Mouse (Mus musculus) heart, embryonic 11.5 days (tissue): ENCODE data around the gene Tekt1. TPM values are rescaled to one million over a fixed set of nuclear protein-coding genes. Genes with fewer than 3 reads are reported as not detected.

ENCODE experiments used
- ATAC-seq: fragments of 200-750 bp; cut with Nextera tagmentation; replicated peaks from 2 replicates; pipeline ENCODE4 v1.8.0; 2017; ENCODE audit warnings: moderate library complexity; ENCODE audit not compliant: insufficient number of reproducible peaks, low FRiP score, low TSS enrichment
- H3K27ac ChIP-seq: fragments of 300-500 bp; sonication (generic); 2 replicates; pipeline ENCODE4 v1.5.1; 2014; ENCODE audit warnings: mild to moderate bottlenecking, low read depth, low read length
- H3K27me3 ChIP-seq: fragments of 300-500 bp; sonication (generic); 2 replicates; pipeline ENCODE4 v1.6.1; 2014; ENCODE audit warnings: mild to moderate bottlenecking, low read length, mixed read lengths; ENCODE audit not compliant: control insufficient read depth, insufficient read depth
- H3K36me3 ChIP-seq: fragments of 300-500 bp; sonication (generic); 2 replicates; pipeline ENCODE4 v1.6.1; 2014; ENCODE audit warnings: mild to moderate bottlenecking, low read length, moderate library complexity, mixed read lengths; ENCODE audit not compliant: control insufficient read depth, insufficient read depth
- H3K4me1 ChIP-seq: fragments of 300-500 bp; sonication (generic); 2 replicates; pipeline ENCODE4 v1.6.1; 2014; ENCODE audit warnings: low read length; ENCODE audit not compliant: control insufficient read depth, insufficient read depth
- H3K4me2 ChIP-seq: fragments of 300-500 bp; sonication (generic); 2 replicates; pipeline ENCODE4 v1.6.1; 2014; ENCODE audit warnings: mild to moderate bottlenecking, moderate library complexity
- H3K4me3 ChIP-seq: fragments of 300-500 bp; sonication (generic); 2 replicates; pipeline ENCODE4 v1.5.1; 2014; ENCODE audit warnings: low read depth, low read length
- H3K9ac ChIP-seq: fragments of 300-500 bp; sonication (generic); 2 replicates; pipeline ENCODE4 v1.6.1; 2014; ENCODE audit warnings: mild to moderate bottlenecking, low read depth, low read length, moderate library complexity
- H3K9me3 ChIP-seq: fragments of 300-500 bp; sonication (generic); replicated peaks from 2 replicates; pipeline ENCODE4 v1.6.1; 2016; ENCODE audit warnings: low read length; ENCODE audit not compliant: control insufficient read depth
- WGBS: fragments of 180-500 bp; shearing (Covaris S2); extraction: QIAGEN DNeasy Blood & Tissue Kit; methylation state at CpG from one replicate; pipeline ENCODE4 v1.1.7; 2014; ENCODE audit not compliant: insufficient replicate concordance; 5-methylcytosine and 5-hydroxymethylcytosine counted together
- polyA plus RNA-seq: library from polyadenylated mRNA; unstranded; fragments of >200 nt; fragmentation: Nextera tagmentation; extraction: Ambion mirVana; gene quantifications from 2 replicates; pipeline ENCODE4 v1.2.1, GENCODE M21; 2014

Tekt1 gene
- polyA plus RNA-seq, 1 experiment from 2014 or later: 0.99 TPM

DNA sequence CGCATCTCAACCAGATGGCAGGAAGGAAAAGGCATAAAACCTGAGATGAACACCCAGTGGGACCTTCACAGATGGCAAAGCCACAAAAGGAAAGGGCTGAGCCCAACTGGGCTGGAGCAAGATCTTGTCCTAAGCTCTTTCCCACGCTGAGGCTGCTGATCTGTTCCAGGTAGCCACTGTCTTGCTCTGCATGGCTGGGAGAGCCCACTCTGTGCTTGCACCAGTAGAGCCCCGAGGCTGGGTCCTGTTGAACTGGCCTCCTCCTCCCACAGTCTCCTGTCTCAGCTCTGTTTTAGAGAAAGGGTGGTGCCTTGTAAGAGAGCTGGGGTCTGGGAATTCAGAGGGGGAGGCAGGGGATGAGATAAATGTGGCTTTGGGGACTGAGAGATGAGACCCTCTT, 44.8 kb upstream of the Tekt1 start:
- Histone ChIP-seq H3K27me3 (no peaks in the 10 kb centered on the region), H3K4me1 (peaks cover 66% of the 10 kb centered on the region), H3K27ac (peak overlapping the region; percentile 94), H3K36me3 (peaks cover 8% of the 10 kb centered on the region; the same call in 1 of the 2 replicates), H3K9ac (peak overlapping the region; percentile 67), H3K9me3 (no peaks in the 10 kb centered on the region), H3K4me2 (peak overlapping the region; percentile 91), H3K4me3 (peak overlapping the region; percentile 97)
- ATAC-seq: no peak
- WGBS: 10% methylated on average over 3 of the region's 3 CpGs

DNA sequence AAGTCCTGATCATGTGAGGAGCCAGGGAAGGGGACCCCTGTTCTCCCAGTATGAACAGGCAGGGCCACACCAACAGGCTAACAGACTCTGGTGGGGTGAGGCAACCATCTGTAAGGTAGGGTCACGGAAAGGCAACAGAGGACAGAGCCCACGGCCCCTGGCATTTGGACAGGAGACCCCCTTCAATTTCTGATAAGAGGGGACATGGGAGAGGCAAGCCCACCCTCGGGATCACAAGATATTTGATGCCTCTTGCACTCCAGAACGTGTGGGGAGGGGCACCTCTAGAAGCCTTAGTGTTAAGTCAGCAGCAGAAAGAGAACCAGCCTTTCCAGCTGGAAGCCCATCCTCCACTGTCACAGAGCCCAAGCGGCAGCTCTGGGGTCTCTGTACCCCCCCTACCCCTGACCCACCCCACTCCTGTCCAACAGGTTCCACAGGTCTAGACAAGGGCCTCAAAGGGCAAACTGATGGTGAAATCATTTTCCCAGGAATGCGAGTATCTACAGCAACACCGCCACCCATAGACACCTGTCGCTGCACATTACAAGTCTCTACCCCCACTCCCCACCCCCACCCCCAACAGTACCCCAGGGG, 43.9 kb upstream of the Tekt1 start:
- Histone ChIP-seq H3K9me3 (no peaks in the 10 kb centered on the region), H3K4me1 (peaks cover 64% of the 10 kb centered on the region), H3K36me3 (peaks cover 11% of the 10 kb centered on the region), H3K27ac (peak overlapping the region; percentile 94), H3K4me3 (peak overlapping the region; percentile 97; the same call in 1 of the 2 replicates), H3K9ac (peak overlapping the region; percentile 67), H3K4me2 (peak overlapping the region; percentile 91), H3K27me3 (no peaks in the 10 kb centered on the region)
- WGBS: 31% methylated on average over 8 of the region's 8 CpGs
- ATAC-seq: no peak

DNA sequence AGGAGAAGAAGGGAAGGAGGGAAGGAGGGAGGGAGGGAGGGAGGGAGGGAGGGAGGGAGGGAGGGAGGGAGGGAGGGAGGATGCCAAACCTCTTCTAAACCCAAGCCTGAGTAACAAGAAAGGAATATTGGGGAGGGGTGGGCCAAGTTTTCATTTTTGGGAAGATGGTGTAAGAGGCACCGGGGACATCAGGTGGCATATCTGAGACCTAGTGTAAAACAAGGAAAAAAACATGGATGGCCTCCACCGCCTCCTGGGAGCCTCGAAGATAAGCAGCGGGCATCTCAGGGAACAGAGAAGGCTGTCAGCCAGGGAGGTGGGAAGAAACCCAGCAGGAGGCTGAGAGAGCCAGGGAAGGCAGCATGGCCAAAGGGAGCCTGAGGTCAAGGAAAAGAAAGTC, 43.3 kb upstream of the Tekt1 start:
- Histone ChIP-seq H3K4me3 (no peak overlapping the region), H3K9me3 (no peaks in the 10 kb centered on the region), H3K4me2 (peak overlapping the region; percentile 91), H3K4me1 (peaks cover 64% of the 10 kb centered on the region), H3K27me3 (no peaks in the 10 kb centered on the region), H3K9ac (peak overlapping the region; percentile 67), H3K36me3 (peaks cover 15% of the 10 kb centered on the region), H3K27ac (peak overlapping the region; percentile 94)
- no peak for ATAC-seq
- WGBS: 28% methylated on average over 4 of the region's 4 CpGs

DNA sequence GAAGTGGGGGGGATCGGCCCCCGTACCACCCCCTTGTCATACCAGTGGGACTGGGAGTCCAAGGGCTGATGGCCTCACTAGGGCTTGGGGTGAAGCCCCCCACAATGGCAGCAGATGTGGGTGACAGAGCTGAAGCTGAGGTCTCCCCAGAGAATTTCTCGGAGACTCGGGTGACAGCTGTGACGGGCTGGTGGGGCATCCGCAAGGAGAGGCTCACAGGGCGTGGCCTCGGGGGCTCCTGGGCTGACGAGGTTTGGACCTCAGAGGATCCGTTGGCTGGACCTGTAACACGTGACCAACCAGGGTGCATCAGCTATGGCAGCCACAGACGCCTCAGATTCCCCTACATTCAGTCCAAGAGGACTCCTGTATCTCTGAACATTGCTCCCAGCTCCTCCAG, 40.7 kb upstream of the Tekt1 start:
- Histone ChIP-seq H3K9ac (no peak overlapping the region), H3K36me3 (peaks cover 27% of the 10 kb centered on the region), H3K4me1 (peaks cover 51% of the 10 kb centered on the region), H3K4me2 (no peak overlapping the region), H3K4me3 (no peak overlapping the region), H3K9me3 (no peaks in the 10 kb centered on the region), H3K27ac (no peak overlapping the region), H3K27me3 (no peaks in the 10 kb centered on the region)
- WGBS: 85% methylated on average over 12 of the region's 12 CpGs
- ATAC-seq: no peak

DNA sequence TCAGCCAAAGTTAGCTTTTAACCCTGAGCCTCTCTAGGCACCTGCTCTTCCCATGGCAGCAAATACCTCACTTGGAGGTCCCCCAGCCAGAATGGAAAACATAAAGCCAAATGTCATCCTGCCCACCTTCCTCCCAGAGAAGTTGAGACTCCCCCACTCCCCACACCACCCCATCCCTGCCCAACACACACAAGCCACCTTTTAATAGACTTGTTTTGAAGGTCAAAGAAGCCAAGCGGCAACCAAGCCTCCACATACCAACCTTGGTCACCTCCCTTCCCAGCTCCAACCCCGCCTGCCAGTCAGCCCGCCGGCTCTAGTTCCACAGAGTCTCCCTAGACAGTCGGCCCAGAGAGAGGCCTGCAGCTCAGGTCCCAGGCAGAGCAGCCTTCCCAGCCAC, 39.8 kb upstream of the Tekt1 start:
- H3K36me3 ChIP-seq: peaks cover 27% of the 10 kb centered on the region
- H3K9me3 ChIP-seq: no peaks in the 10 kb centered on the region
- no peak overlapping the region for H3K4me2 ChIP-seq
- H3K4me1 ChIP-seq: peaks cover 53% of the 10 kb centered on the region
- no peak for ATAC-seq
- WGBS: 54% methylated on average over 5 of the region's 5 CpGs
- no peak overlapping the region for H3K27ac ChIP-seq
- no peaks in the 10 kb centered on the region for H3K27me3 ChIP-seq
- no peak overlapping the region for H3K4me3 ChIP-seq
- no peak overlapping the region for H3K9ac ChIP-seq

DNA sequence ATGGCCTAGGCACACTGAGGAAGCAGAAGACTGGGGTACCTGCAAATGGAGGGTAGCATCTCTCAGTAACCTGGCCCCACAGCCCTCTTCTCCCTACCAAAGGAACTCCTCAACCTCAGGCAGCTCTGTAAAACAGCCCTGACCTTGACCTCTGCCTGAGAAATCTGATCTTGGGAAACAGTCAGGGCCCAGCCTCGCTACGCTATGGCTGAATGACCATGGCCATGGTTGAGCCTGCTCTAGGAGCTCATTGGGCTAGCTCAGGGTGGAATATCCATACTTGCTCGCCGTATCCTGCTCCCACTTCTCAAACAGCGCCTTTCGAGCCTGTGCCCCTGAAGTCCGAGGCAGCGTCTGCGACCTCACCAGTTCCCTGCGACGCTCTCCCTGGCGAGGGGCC, 38.8 kb upstream of the Tekt1 start:
- Histone ChIP-seq H3K9me3 (no peaks in the 10 kb centered on the region), H3K36me3 (peaks cover 27% of the 10 kb centered on the region), H3K9ac (no peak overlapping the region), H3K4me2 (no peak overlapping the region), H3K4me3 (no peak overlapping the region), H3K27me3 (no peaks in the 10 kb centered on the region), H3K4me1 (peaks cover 53% of the 10 kb centered on the region), H3K27ac (no peak overlapping the region)
- 86% methylated on average over 12 of the region's 12 CpGs for WGBS
- ATAC-seq: no peak

DNA sequence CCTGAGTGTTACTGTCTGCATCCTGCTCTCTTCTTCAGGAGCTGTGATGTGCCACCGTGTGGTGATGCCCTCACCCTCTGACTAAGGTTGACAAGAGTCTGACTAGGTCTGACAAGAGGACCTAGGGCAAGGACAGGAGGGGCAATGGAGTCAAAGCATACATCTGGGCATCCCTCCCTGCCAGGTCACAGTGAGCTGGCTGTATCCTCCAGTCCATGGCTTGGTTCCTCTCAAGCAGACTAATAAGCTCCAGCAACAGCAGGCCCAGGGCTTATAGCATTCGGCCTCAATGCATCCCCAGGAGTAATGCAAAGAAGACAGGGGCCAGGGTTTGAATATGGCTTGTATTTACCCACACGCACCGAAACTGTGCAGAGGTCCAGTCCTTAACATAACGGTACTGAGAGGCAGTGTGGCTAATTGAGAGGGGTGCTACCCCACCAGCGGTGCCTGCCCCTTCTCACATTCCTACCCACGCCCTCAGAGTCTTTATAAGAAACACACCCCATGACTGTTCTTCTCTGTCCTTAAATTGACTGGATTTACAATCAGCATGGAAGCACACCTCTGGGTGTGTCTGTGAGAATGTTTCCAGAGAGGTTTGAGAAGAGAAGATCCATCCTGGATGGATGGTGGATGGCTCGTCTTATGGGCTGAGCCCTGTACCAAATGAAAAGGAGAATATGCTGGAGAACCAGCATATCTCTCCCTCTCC, 35.7 kb upstream of the Tekt1 start:
- Histone ChIP-seq H3K9ac (no peak overlapping the region), H3K4me3 (no peak overlapping the region), H3K27ac (peak overlapping the region; percentile 67), H3K9me3 (no peaks in the 10 kb centered on the region), H3K27me3 (no peaks in the 10 kb centered on the region), H3K4me2 (no peak overlapping the region), H3K36me3 (peaks cover 26% of the 10 kb centered on the region), H3K4me1 (peaks cover 49% of the 10 kb centered on the region)
- ATAC-seq: no peak
- 76% methylated on average over 8 of the region's 8 CpGs for WGBS

DNA sequence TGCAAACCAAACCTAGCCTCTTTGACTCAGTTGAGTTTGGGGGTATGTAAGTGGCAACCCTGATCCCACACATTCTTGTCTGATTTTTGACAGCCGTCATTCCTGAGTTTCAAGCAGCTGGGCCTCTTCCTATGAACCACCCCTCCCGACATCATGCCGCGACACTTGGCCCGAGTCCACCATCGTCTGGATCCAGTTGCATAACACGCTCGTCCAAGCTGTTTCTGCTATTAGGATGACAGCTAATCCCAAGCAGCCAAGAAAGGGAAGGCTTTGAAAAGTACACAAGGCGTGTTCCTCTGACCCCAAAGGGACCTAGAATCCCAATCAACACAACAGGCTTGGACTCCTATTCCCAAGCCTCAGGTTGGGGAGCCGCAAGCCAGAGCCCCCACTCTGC, 34.8 kb upstream of the Tekt1 start:
- H3K27ac ChIP-seq: peak overlapping the region; percentile 67
- ATAC-seq: no peak
- no peaks in the 10 kb centered on the region for H3K27me3 ChIP-seq
- no peaks in the 10 kb centered on the region for H3K9me3 ChIP-seq
- no peak overlapping the region for H3K4me2 ChIP-seq
- H3K4me3 ChIP-seq: no peak overlapping the region
- 55% methylated on average over 10 of the region's 10 CpGs for WGBS
- no peak overlapping the region for H3K9ac ChIP-seq
- peaks cover 23% of the 10 kb centered on the region for H3K36me3 ChIP-seq
- peaks cover 40% of the 10 kb centered on the region for H3K4me1 ChIP-seq

DNA sequence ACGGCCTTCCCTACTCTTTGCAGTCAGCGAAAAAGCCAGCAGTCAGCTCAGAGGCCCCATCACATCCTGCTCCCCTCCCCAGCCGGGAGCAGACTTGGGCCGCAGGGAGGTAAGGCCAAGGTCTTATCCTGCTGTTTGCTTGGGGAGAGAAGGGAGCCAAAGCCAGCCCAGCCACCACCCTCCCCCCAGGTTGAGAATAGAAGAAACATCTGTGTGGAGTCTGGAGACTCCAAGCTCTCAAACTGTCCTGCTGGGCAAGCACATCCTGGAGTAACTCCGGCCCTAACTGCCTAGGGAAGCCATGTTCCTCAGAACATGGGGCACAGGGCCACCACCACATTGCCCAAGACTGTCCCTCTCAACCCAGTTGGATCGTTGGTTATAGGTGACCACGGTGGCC, 34.4 kb upstream of the Tekt1 start:
- H3K4me2 ChIP-seq: no peak overlapping the region
- no peaks in the 10 kb centered on the region for H3K27me3 ChIP-seq
- 0 out of 2 replicates have a peak, but pooled peaks have one; percentile 3 for ATAC-seq
- WGBS: 48% methylated on average over 7 of the region's 7 CpGs
- no peaks in the 10 kb centered on the region for H3K9me3 ChIP-seq
- peaks cover 38% of the 10 kb centered on the region for H3K4me1 ChIP-seq
- peak overlapping the region; percentile 67 for H3K27ac ChIP-seq
- 0 out of 2 replicates have a peak overlapping the region, but pooled peaks have one; percentile 7 for H3K9ac ChIP-seq
- H3K36me3 ChIP-seq: peaks cover 23% of the 10 kb centered on the region
- H3K4me3 ChIP-seq: no peak overlapping the region
